Mouse (Mus musculus): ENCODE measurements at regions not wholly inside any gene's neighbourhood (a gene's known extent, or its start where the extent isn't known, plus 50 kb on each side); places are given as distances from the start of the nearest gene placed in this dataset.
A peak's percentile ranks its signal among the peaks of the same experiment; 100 is the strongest.
"Not testable (repeated sequence)": the region's sequence is repeated elsewhere in the genome, so short reads cannot be mapped to it uniquely, and the experiment has no call there.

GRCm38 (mm10) chr6:70160442-70160841 is 631.6 kb downstream of the Rpia start:
- no peak for DNase-seq (ENCODE audit: low read depth)

GRCm38 (mm10) chr6:70155771-70156170 is 636.3 kb downstream of the Rpia start:
- DNase-seq (ENCODE audit: low read depth) = not testable (repeated sequence)

- DNase-seq (ENCODE audit: low read depth) = not testable (repeated sequence)
These were observed 640.8 kb downstream of the Rpia start for GRCm38 (mm10) chr6:70151098-70151838.

GRCm38 (mm10) chr6:70146986-70147385 is 645.0 kb downstream of the Rpia start:
- DNase-seq (ENCODE audit: low read depth) = peak; percentile 11

- not testable (repeated sequence) for DNase-seq (ENCODE audit: low read depth)
These were observed 648.7 kb downstream of the Rpia start for GRCm38 (mm10) chr6:70143341-70143740.

- no peak for DNase-seq (ENCODE audit: low read depth)
These were observed 675.2 kb downstream of the Rpia start for GRCm38 (mm10) chr6:70116811-70117210.

- no peak for DNase-seq (ENCODE audit: low read depth)
These were observed 680.1 kb downstream of the Rpia start for GRCm38 (mm10) chr6:70111892-70112291.

- DNase-seq (ENCODE audit: low read depth) = not testable (repeated sequence)
These were observed 682.6 kb downstream of the Rpia start for GRCm38 (mm10) chr6:70109412-70109811.

GRCm38 (mm10) chr6:70103781-70104180 is 688.3 kb downstream of the Rpia start:
- no peak for DNase-seq (ENCODE audit: low read depth)

GRCm38 (mm10) chr6:70103174-70103573 is 688.9 kb downstream of the Rpia start:
- not testable (repeated sequence) for DNase-seq (ENCODE audit: low read depth)

- DNase-seq (ENCODE audit: low read depth) = no peak
These were observed 704.0 kb downstream of the Rpia start for GRCm38 (mm10) chr6:70088041-70088440.

GRCm38 (mm10) chr6:70073841-70074240 is 718.2 kb downstream of the Rpia start:
- DNase-seq (ENCODE audit: low read depth) = no peak

- no peak for DNase-seq (ENCODE audit: low read depth)
These were observed 720.0 kb downstream of the Rpia start for GRCm38 (mm10) chr6:70072007-70072406.

GRCm38 (mm10) chr6:70067716-70068415 is 724.2 kb downstream of the Rpia start:
- no peak for DNase-seq (ENCODE audit: low read depth)

- no peak for DNase-seq (ENCODE audit: low read depth)
These were observed 733.0 kb downstream of the Rpia start for GRCm38 (mm10) chr6:70059028-70059427.

GRCm38 (mm10) chr6:70058374-70058773 is 733.7 kb downstream of the Rpia start:
- no peak for DNase-seq (ENCODE audit: low read depth)

GRCm38 (mm10) chr6:70040894-70041293 is 751.1 kb downstream of the Rpia start:
- DNase-seq (ENCODE audit: low read depth) = no peak

- DNase-seq (ENCODE audit: low read depth) = peak; percentile 3
These were observed 758.4 kb downstream of the Rpia start for GRCm38 (mm10) chr6:70033674-70034073.

- DNase-seq (ENCODE audit: low read depth) = no peak
These were observed 780.5 kb downstream of the Rpia start for GRCm38 (mm10) chr6:70011555-70011954.

Measured in NIH3T3 (cell line).